Mouse (Mus musculus) spleen, adult 10 weeks (tissue): ENCODE results near the gene Mcrip1. TPM values are rescaled to one million over a fixed set of nuclear protein-coding genes. Genes with fewer than 3 reads are reported as not detected.

Experiments used
- polyA plus RNA-seq: library from polyadenylated mRNA; stranded (reverse); fragments of 350-450 nt; fragmentation: Illumina TruSeq; extraction: RNeasy Lipid Tissue Mini Kit (QIAGEN cat#74804); gene quantifications from one replicate; pipeline ENCODE4 v1.2.3, GENCODE M21; 2015; ENCODE audit warnings: low replicate concordance; ENCODE audit not compliant: insufficient read depth

Mcrip1 gene
- polyA plus RNA-seq = 25.6 TPM

GRCm38 (mm10) chr11:120549168-120549945 lies at the start of gene Mcrip1:
Gene Mcrip1, minus strand, starts transcription at chr11:120549727.

GRCm38 (mm10) chr11:120598283-120598989 lies 48.9 kb upstream of the Mcrip1 start, which contains the start of the genes Alyref and Anapc11:
Gene Alyref, minus strand, starts transcription at chr11:120598365.
Gene Anapc11, plus strand, starts transcription at chr11:120598421.

GRCm38 (mm10) chr11:120581490-120582267 lies 32.2 kb upstream of the Mcrip1 start, which contains the start of gene Arhgdia:
Gene Arhgdia, minus strand, starts transcription at chr11:120581624.

DNA sequence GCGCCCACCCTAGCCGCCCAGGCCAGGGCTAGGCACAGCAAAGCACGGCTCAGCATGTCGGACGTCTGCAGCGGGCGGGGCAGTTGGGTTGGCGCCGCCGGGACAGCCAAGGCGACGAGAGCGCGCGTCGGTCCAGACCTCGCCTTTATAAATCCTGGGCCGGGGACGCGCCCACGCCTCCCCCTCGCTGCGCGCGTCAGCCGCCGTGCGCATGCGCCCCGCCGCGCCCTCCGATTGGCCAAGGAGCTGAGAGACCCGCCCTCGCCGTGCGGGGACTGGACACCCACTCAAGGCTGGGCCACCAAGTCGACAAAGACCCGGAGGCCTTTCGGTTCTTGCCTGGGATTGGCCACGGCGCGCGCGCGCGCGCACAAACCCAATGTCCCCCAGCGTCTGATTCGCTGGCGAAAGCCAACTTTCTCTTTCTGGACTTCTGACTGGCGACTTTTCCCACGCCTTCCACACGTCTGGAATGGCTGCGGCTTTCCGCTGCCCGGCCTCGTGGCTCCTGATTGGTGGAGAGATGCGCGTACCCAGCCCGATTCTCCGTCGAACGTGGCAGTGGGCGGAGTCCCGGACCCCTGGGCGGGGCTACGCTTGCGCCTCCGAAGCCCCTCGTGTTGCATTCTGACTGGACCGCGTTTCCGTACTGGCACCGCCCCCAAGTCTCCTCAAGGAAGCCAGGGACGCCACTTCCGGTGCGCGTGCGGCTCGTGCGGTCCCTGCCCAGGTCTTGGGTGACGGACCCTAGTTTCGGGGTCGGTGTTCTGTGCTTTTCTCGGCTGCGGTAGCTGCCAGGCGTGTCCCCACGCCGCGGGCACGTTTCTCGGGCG lies 23.4 kb upstream of the Mcrip1 start, which contains the start of gene P4hb:
Gene P4hb (minus strand): TSS at position 502 of the 833 bp plus-strand sequence.

DNA sequence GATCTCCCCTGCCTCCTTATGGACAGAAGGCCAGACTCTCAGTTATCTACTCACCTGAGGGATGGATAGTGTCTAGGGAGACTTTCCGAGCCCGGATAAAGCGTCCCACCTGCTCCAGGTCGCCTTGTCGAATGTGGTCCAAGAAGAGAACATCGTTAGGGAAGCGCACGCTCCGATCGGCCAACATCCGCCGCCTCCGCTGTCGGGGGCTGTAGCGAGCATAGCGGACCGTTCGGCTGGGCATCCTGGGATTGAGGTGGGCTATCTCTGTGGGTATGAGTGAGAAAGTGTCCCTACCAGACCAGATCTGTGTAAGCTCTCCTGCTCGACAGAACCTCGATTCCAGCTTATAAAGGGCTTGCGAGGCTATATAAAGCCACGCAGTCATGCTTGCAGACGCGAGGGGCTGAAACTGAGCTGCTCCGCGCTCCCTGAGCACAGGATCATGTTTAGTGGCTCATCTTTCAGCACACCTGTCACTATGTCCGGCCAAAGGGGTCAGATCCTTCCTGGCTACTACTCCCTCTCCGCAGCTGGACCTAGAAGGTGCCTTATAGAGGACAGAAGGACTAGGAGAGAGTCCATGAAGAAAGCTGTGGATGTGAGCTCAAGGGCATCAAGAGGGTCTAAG lies 1.4 kb upstream of the Mcrip1 start, which contains the start of gene Ppp1r27:
Gene Ppp1r27 (minus strand): TSS at position 323 of the 631 bp plus-strand sequence.

GRCm38 (mm10) chr11:120530085-120530964 lies 19.2 kb downstream of the Mcrip1 start, which contains the start of gene Gcgr:
Gene Gcgr, plus strand, starts transcription at chr11:120530699.

Other genes starting within 250 kb of the Mcrip1 start
- gene Actg1, start 201.2 kb downstream of the Mcrip1 start, polyA plus RNA-seq = 1,508 TPM
- not detected for gene Fscn2, start 188.2 kb downstream of the Mcrip1 start, polyA plus RNA-seq
- 1.6 TPM for gene Faap100, start 171.0 kb downstream of the Mcrip1 start, polyA plus RNA-seq
- gene Nploc4, start 112.0 kb downstream of the Mcrip1 start, polyA plus RNA-seq = 36.3 TPM
- 2.7 TPM for gene Tspan10, start 107.1 kb downstream of the Mcrip1 start, polyA plus RNA-seq
- 0.39 TPM for gene Pde6g, start 96.2 kb downstream of the Mcrip1 start, polyA plus RNA-seq
- gene Oxld1, start 91.7 kb downstream of the Mcrip1 start, polyA plus RNA-seq = 4.1 TPM
- gene Ccdc137, start 91.6 kb downstream of the Mcrip1 start, polyA plus RNA-seq = 39.8 TPM
- 23.9 TPM for gene Arl16, start 82.1 kb downstream of the Mcrip1 start, polyA plus RNA-seq
- gene Mrpl12, start 65.1 kb downstream of the Mcrip1 start, polyA plus RNA-seq = 16.3 TPM
- gene Slc25a10, start 57.9 kb downstream of the Mcrip1 start, polyA plus RNA-seq = 4.4 TPM
- not detected for gene Gcgr, start 19.0 kb downstream of the Mcrip1 start, polyA plus RNA-seq
- not detected for gene Ppp1r27, start 1.4 kb upstream of the Mcrip1 start, polyA plus RNA-seq
- gene P4hb, start 23.5 kb upstream of the Mcrip1 start, polyA plus RNA-seq = 169 TPM
- 169 TPM for gene Arhgdia, start 31.9 kb upstream of the Mcrip1 start, polyA plus RNA-seq
- gene Alyref, start 48.6 kb upstream of the Mcrip1 start, polyA plus RNA-seq = 65.0 TPM
- gene Anapc11, start 48.7 kb upstream of the Mcrip1 start, polyA plus RNA-seq = 30.2 TPM
- not detected for gene Npb, start 58.8 kb upstream of the Mcrip1 start, polyA plus RNA-seq
- gene Pcyt2, start 68.2 kb upstream of the Mcrip1 start, polyA plus RNA-seq = 42.1 TPM
- 70.1 TPM for gene Sirt7, start 75.5 kb upstream of the Mcrip1 start, polyA plus RNA-seq
- gene Mafg, start 83.9 kb upstream of the Mcrip1 start, polyA plus RNA-seq = 22.5 TPM
- gene Pycr1, start 94.0 kb upstream of the Mcrip1 start, polyA plus RNA-seq = 1.8 TPM
- 0.73 TPM for gene Myadml2, start 98.4 kb upstream of the Mcrip1 start, polyA plus RNA-seq
- gene Notum, start 111.4 kb upstream of the Mcrip1 start, polyA plus RNA-seq = not detected
- gene Aspscr1, start 123.2 kb upstream of the Mcrip1 start, polyA plus RNA-seq = 22.3 TPM
- gene Cenpx, start 164.0 kb upstream of the Mcrip1 start, polyA plus RNA-seq = 28.0 TPM
- gene Lrrc45, start 164.2 kb upstream of the Mcrip1 start, polyA plus RNA-seq = 10.3 TPM
- gene Rac3, start 171.7 kb upstream of the Mcrip1 start, polyA plus RNA-seq = 1.2 TPM
- gene Dcxr, start 177.6 kb upstream of the Mcrip1 start, polyA plus RNA-seq = 7.8 TPM
- gene Cbr2, start 182.4 kb upstream of the Mcrip1 start, polyA plus RNA-seq = 1.7 TPM
- gene Hmga1b, start 213.1 kb upstream of the Mcrip1 start, polyA plus RNA-seq = 0.40 TPM
- 9.5 TPM for gene Rfng, start 234.5 kb upstream of the Mcrip1 start, polyA plus RNA-seq
- 50.2 TPM for gene Gps1, start 234.5 kb upstream of the Mcrip1 start, polyA plus RNA-seq
- 29.3 TPM for gene Dus1l, start 246.7 kb upstream of the Mcrip1 start, polyA plus RNA-seq